Mouse (Mus musculus) small intestine, adult 2 months (tissue): ENCODE measurements at regions not wholly inside any gene's neighbourhood (a gene's known extent, or its start where the extent isn't known, plus 50 kb on each side); places are given as distances from the start of the nearest gene placed in this dataset.

ENCODE experiments used
- CTCF ChIP-seq: fragments of 200-500 bp; IDR thresholded peaks from 2 replicates; pipeline ENCODE4 v1.5.1; 2012; ENCODE audit warnings: low read depth, mild to moderate bottlenecking, control low read depth, inconsistent platforms, low read length, moderate library complexity, mixed read lengths; ENCODE audit not compliant: insufficient replicate concordance, insufficient read length; ENCODE audit errors: extremely low read depth
- POLR2A ChIP-seq: fragments of 200-500 bp; IDR thresholded peaks from 2 replicates; pipeline ENCODE4 v1.6.1; 2012; ENCODE audit warnings: low read depth, mild to moderate bottlenecking, control low read depth, inconsistent platforms, low read length, moderate library complexity

GRCm38 (mm10) chr4:131677966-131678365 is 160.1 kb downstream of the Ptpru start:
- TF ChIP-seq CTCF (no peak), POLR2A (no peak)
